Mouse (Mus musculus) granulocyte monocyte progenitor cell, adult 5-6 weeks (primary cell): ENCODE measurements around the gene Nfat5. TPM values are rescaled to one million over a fixed set of nuclear protein-coding genes. Genes with fewer than 3 reads are reported as not detected.

Experiments
- ATAC-seq: replicated peaks from 2 replicates; pipeline ENCODE4 v1.8.0; 2016; ENCODE audit warnings: mild to moderate bottlenecking, moderate TSS enrichment, inconsistent platforms; ENCODE audit not compliant: poor library complexity, severe bottlenecking
- total RNA-seq, 2 experiments: library from RNA; stranded (forward) in 1 of 2; stranded (reverse) in 1 of 2; fragments of 200-712, 200-1000 nt in 1 of 2; fragments of >200 nt in 1 of 2; fragmentation: Nextera tagmentation in 1 of 2; gene quantifications; 2 replicates each; pipeline ENCODE4 v1.2.3; 2014 to 2017

Gene Nfat5
- 32.0 TPM in 2 replicates for total RNA-seq (2014; fragmentation: Nextera tagmentation)
- 15.6 and 27.1 TPM in 2 replicates for total RNA-seq (2017)

DNA sequence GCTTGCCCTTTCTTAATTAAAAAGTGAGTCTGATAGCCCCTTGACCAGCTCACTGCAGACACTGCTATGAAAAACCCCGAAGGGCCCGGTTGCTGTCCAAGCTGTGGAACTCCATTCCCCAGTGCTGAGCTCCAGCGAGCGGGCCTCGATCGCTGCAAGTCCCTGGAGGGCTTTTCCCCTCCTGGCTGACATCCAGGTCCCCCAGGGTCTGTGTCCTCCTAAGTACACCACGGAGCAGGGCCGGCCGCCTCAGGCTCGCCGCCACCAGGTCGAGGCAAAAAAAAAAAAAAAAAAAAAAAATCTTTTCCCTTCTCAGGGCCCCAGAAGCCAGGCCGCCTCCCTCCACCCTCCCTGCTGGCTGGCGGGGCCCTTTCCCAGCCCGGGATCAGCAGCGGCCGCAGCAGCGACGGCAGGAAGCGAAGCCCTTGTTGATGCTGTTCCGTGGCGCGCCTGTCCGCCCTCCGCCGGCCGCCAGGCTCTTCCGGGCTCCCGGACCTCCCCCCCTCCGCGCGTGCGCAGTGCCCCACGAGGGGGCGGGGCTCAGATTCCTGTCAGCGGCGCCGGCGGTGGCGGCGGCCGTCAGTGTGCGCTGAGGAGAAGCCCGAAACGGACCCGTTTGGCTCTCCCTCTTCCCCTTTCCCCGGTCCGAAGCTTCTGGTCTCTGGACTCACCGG lies at the start of gene Nfat5:
Nfat5 (plus strand) TSS at position 543 of the 674 bp plus-strand sequence.
- peak; percentile 83 for ATAC-seq

DNA sequence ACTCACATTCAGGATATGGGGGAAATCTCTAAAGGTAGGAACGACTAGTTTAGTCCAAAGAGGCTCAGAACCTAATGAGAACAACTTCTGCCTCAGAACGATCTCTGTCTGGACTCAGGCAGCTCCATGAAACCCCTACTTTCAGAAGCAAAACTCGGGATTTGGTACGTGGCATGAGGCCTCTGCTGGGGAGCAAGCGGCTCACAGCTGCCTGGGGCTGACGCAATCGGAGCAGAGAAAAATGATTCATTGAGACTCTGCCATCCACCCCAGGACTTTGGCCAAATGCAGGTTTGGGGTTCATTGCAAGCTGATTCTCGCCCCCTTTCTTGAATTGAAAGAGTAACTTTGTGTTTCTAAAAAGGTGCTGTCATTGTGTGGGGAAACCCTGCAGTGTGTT lies 49.1 kb upstream of the Nfat5 start:
- ATAC-seq, result no peak

DNA sequence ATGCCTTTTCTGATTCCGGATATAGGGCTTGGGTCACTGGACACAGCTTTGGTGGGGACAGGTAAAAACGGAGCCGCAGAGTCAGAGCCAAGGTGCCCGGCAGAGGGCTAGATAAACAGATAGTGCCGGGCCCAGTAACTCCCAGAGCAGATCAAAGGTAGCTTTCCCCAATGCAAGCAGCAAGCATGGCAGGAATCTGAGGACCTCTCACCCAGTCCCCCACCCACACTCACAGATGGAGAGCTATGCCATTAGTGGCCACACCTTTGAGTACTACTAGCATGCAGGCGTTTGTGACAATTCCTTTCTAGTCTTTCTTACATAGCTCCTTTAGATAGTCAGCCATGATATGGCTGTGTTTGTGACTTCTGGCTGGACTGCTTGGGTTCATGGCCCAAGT lies 44.8 kb upstream of the Nfat5 start:
- ATAC-seq, result no peak

DNA sequence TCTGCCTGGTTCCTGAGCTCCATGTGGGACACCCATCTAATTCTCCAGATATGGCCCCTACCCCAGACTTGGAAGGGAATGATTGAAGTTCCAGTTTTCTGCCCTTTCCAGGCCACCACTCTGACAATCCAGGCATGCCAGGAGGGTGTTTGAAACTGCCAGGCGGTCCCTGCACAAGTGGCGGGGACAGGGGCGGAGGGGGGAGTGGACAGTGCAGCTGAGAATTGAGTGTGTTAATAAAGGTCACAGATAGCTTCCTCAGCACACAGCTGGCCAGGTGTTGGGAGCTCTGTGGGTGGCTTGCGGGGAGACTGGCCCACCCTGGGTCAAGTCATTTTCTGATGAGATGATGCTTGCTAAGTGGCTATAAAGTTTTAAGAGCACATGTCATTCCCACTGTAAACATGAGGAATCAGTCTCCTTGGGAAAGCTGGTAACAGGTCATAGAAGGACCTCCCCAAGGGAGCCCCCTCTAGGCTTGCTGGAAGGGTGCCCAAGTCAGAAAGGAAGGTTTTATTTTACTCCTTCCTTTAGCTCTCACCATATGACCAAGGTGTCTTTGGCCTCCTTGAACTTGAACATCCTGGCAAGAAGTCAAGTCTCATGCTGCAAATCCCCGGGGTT lies 41.7 kb upstream of the Nfat5 start:
- no peak for ATAC-seq

DNA sequence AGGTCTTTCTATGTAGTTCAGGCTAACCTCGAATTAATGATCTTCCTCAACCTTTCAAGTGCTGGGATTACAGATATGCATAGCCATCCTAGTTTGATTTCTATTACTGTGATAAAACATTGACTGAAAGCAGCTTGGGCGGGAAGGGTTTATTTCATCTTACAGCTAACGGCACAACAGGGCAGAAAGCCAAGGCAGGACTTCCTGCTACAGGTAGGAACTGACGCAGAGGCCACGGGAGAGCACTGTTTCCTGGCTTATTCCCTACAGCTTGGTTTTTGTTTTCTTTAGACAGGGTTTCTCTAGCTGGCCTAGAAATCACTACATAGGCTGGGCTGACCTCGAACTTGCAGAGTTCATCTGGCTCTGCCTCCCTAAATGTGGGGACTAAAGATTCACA lies 40.1 kb upstream of the Nfat5 start:
- ATAC-seq, result no peak

DNA sequence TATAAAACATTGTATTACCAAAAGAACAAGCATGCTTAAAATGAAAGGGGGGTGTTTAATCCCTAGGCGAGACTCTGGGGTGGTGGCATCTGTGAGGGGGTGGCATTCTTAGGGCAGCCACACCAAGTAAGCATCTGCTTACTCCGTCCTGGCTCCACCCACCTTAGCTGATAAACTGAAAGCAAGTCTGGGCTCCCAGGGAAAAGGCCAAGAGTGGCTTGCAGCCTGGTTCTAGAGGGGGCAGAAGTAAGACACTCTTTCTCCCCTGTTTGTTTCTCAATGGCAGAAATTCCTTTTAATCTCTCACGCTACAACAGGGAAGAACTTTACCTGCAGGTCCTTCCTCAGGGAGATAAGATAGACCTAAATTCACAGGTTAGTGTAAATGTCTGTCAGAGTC lies 38.9 kb upstream of the Nfat5 start:
- no peak for ATAC-seq

DNA sequence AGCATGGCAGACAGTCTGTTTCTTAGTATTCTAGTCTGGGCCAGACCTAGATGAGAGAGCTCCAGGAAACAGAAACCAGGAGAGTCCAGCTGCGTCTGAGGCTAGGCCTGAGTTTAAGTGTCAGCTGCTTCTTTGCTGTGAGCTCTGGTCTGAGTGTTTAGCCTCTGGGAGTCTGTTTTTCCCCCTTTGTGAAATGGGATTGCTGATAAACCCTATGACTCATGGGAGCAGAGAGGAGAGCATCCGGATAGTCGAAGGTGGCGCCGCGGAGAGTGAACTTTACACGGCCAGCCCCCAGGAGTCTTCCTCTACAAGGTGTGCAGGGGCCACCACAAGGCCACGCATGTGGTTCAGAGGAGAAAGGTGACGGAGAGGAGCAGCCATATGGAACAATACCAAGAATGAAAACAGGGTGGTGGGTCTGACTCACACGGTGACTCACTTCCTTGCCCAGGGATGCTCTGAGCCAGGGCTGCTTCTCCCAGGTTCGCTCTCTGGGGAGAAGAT lies 38.3 kb upstream of the Nfat5 start:
- ATAC-seq, result no peak

DNA sequence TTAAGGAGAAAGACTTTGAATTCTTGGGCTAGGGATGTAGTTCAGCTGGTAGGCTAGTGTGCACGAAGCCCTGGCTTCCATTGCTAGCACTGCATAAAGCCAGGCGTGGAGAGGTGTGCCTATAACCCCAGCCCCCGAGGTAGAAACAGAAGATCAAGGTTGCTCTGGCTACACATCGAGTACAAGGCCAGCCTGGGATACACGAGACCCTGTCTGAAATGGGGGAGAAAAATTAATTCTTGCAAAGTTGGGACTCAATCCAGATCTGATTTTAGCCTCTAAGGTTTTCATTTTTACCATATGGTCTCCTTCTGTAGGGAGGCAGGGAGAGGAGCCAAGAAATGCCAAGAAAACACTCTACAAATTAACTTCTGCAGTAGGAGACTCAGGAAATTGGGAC lies 36.0 kb upstream of the Nfat5 start:
- no peak for ATAC-seq

DNA sequence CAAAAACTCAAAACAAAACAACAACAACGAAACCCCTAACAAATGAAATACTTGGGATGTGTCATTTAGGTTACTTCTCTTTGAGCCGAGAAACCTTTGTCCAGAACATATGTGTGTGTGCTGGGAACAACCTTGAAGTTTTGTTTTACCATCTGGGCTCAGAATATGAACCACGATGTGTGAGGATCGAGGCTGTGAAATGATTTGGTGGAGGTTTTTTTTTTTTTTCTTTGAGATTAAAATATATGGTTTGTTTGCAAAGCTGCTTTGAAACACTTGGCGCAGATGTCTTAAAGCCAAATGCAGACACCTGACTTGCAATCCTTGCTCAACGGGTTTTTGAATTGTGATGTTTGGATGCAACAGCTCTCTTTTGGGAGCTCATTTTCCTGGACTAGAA lies 33.1 kb upstream of the Nfat5 start:
- no peak for ATAC-seq

DNA sequence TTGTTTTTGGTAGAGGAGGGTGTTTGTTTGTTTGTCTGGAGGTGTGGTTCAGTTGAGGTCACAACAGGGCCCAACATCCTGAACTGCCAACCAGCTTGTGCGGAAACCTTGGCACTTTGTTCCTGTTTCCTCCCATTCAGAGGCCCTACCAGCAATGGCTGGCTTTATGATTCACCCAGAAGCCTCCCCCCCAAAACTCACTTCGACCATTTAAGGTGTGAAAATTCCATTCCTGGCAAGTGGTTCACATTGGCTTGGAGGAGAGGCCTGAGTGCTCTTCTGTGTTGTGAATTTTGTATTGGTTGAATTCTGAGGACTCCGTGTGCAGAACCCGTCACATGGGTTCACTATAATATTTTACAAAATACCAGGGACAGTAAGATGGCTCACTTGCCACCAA lies 32.1 kb upstream of the Nfat5 start:
- ATAC-seq, result no peak

DNA sequence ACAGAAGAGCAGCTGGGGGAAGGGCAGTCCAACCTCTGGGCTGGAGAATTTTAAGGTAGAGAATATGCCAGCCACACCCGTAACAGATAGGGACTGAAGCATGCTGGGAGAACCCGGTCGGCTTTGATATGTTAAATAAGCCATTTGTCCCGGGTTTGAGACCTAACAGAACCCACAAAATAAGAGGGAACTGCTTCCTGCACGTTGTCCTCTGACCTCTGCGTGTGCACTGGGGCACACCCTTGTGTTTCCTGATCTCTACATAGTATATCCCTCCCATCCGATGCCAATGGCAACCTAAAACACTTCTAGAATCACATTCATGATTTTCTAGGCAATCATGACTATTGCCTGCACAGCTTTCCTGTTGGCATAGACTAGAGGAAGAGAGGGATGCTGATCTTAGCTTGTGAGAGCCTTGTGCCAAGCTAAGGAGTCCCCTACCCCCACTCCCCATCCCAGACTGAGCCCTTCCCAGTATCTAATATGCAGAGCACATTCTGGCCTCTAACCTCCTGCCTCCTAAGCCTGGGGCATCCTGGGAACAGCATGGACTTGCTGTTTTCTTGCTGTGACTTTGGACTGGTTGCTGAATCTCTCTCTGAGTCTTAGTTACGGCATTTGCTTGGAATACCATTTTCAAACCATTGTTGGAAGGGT lies 31.1 kb upstream of the Nfat5 start:
- no peak for ATAC-seq

DNA sequence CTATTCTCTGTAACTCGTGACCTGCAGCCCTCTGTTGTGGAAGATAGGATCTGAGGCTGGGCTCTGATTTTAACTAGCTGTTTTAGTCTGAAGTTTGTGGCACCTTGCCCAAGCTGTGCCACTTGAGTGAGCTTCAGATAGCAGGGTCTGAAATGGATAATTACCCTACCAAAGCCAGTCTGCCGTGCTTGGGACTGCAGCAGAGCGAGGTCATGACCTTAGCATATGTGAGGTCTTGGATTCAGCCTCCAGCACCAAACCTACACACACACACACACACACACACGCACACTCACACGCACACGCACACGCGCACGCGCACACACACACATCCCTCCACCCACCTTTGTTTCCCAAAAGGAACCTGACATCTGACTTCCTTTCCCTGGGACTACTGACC lies 27.5 kb upstream of the Nfat5 start:
- ATAC-seq, result no peak

DNA sequence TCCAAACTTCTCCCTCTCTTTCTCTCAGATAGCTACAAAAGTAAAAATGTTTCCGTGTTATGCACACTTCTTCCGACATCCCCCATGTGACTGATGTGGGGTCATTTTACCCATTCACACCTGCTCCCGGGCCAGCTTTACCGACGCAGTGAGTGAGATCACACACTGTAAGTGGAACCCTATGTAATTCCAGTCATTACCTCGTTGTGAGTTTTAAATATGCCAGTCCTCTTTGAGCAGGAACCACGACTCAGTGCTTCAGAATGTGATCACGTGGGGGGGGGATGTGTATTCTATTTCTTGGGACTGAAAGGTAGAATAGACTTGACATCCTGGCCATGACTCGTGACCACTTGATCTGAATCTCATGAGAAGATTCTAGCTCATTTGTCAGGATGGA lies 24.8 kb upstream of the Nfat5 start:
- ATAC-seq, result no peak

DNA sequence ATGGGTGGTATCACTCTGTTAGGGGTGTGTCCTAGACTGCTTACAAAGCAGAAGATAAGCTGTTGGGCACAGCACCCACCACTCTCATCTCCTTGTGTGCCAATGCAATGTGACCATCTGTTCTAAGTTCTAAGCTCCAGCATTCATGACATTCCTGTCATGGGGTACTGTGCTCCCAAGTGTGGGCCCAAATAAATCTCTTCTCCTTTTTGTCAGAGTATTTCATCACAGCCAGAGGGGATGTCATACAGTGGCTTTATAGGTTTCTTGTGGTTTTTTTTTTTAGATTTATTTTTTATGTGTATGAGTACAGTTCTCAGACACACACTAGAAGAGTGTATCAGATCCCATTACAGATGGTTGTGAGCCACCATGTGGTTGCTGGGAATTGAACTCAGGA lies 24.1 kb upstream of the Nfat5 start:
- peak; percentile 92 for ATAC-seq

DNA sequence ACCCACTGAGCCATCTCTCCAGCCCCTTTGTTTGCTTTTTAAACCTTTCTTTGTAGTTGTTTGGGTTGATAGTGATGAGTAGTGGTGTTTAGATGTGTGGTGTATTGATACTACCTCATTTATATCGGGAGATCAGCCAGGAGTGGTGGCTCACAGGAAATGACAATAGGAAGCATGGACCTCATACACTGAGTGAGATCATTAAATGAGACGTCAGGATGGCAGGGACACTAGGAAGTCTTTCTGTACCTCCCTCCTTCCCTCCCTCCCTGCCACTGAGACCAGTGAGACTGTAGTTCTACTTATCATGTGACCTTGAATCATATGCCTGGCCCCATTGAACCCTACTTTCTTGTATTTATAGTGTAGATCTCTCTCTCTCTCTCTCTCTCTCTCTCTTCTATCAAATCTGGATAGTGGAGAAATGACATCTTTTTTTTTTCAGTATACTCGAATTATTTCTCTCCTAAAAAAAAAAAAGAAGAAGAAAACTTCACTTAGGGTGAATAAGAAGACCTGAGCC lies 23.6 kb upstream of the Nfat5 start:
- ATAC-seq, result peak; percentile 91

DNA sequence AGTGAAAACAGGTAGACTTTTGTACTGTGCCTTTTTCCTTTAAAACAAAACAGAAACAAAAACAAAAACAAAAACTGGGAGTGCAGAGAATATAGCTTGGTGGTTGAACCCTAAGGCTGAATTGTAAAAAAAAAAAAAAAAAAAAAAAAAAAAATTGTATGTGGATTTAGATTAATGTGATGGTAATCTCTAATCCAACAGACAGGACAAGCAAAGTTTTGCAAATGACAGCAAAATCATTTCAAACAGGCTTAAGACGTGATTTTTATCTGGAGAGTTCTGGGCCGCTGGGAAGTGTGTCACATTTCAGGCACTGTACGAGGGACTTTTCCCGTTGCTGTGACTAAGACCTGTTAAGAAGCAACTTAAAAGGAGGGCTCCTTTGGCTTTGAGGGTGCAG lies 23.0 kb upstream of the Nfat5 start:
- no peak for ATAC-seq

DNA sequence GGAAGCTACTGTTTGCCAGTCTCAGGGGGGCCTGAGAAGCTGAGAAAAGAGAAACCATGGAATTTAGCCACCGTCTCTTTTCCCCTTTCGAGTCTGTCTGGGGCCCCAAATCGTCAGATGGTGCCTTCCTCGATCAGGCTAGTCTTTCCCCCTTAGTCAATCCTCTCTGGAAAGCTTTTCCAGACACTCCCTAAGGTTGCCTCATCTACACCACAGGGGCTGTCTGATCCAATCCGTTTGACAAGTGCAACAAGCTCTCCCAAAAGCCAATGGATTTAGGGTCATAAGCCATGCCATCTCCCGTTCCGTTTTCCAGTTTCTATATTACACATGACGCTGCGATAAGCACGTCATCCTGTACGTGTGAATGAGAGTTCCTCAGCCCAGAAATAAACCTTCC lies 22.5 kb upstream of the Nfat5 start:
- ATAC-seq, result no peak

DNA sequence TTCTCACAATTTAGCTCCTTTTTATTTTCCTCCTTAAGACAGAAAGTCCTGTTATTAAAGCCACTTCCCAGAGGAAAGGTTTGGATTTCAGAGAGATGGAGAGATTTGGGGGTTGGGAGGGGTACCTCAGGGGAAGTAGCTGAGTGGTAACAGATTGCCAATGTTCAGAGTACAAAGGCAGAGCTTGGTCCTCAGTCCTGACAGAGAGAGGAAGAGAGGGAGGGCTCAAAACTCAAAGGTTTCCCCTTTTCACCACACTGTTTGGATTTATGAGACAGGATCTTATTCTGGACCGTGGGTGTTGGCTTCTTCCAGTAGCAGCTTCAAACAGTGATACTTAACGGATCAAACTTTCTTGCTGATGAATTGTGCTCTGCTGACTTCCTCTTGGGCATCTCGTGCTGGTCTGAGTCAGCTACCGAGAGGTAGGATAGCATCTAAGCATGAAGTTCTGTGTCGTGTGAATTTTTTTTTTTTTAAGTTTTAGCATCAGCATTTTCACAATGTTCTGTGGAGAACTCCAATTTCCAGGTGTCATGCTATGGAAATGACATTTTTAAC lies 15.9 kb upstream of the Nfat5 start:
- peak; percentile 12; the same call in 1 of the 2 replicates for ATAC-seq

DNA sequence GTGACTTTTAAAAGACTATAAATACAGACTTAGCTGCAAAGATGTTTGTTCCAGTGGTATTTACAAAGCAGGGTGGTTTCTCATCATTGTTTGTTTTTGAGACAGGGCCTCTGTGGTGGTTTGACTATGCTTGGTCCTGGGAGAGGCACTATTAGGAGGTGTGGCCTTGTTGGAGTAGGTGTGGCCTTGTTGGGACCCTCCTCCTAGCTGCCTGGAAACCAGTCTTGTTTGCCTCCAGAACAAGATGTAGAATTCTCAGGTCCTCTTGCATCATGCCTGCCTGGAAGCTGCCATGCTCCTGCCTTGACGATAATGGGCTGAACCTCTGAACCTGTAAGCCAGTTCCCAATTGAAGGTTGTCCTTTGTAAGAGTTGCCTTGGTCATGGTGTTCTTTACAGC lies 14.7 kb upstream of the Nfat5 start:
- no peak for ATAC-seq

DNA sequence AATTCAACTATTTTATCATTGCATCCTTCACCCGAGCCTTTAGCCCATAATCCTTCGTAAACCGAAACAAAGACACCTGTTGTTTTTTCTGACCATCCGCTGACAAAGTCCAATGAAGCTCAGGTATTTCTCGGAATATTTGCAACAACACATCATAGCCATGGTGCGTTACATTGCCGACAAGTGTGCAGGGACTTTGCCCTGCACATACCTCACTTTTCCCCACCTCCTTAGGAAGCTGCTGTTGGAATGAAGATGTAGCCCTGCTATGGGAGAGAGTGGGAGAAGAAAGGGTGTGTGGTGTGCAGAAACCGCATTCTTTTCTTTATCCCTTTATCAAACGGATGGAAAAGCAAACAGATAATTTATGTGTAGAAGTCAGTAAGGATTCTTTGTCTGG lies 6.6 kb upstream of the Nfat5 start:
- no peak for ATAC-seq

DNA sequence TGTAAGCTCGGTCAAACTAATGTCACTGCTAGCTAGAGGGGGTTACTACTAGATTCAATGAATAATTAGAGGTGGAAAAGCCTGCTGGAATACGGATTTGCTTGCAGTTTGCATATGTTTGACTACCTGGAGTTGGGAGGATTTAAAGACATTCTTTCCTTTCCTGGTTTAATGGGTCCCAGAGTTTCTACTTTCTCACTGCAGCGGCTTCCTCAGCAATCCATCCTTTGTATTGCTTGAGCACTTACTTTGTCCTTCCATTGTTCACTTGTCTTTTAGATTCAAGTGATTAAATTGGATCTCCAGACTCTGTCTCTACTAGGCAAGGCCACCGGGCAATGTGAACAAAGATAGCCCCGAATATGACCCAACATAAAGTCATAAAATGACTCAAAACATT lies 5.7 kb upstream of the Nfat5 start:
- no peak for ATAC-seq
